Mouse (Mus musculus) neural tube, embryonic 14.5 days (tissue): ENCODE results near the gene Ankrd40. TPM values are rescaled to one million over a fixed set of nuclear protein-coding genes. Genes with fewer than 3 reads are reported as not detected.

ENCODE experiments used
- ATAC-seq: fragments of 200-750 bp; cut with Nextera tagmentation; 2 replicates; pipeline ENCODE4 v1.8.0; 2017; ENCODE audit warnings: low read depth, mild to moderate bottlenecking, moderate TSS enrichment, moderate library complexity
- H3K27ac ChIP-seq: fragments of 300-500 bp; sonication (generic); 2 replicates; pipeline ENCODE4 v1.5.1; 2014; ENCODE audit warnings: low read depth, mild to moderate bottlenecking, control low read depth, low read length, moderate library complexity, mixed read lengths
- H3K27me3 ChIP-seq: fragments of 300-500 bp; sonication (generic); 2 replicates; pipeline ENCODE4 v1.6.1; 2014; ENCODE audit warnings: low read length; ENCODE audit not compliant: control insufficient read depth, insufficient read depth
- H3K36me3 ChIP-seq: fragments of 300-500 bp; sonication (generic); 2 replicates; pipeline ENCODE4 v1.6.1; 2014; ENCODE audit warnings: low read length, mixed read lengths; ENCODE audit not compliant: control insufficient read depth, insufficient read depth
- H3K4me1 ChIP-seq: fragments of 300-500 bp; sonication (generic); 2 replicates; pipeline ENCODE4 v1.6.1; 2014; ENCODE audit warnings: low read length; ENCODE audit not compliant: control insufficient read depth, insufficient read depth
- H3K4me2 ChIP-seq: fragments of 300-500 bp; sonication (generic); 2 replicates; pipeline ENCODE4 v1.6.1; 2014; ENCODE audit warnings: mild to moderate bottlenecking, low read depth, low read length, control low read depth
- H3K4me3 ChIP-seq: fragments of 300-500 bp; sonication (generic); 2 replicates; pipeline ENCODE4 v1.5.1; 2014; ENCODE audit warnings: low read depth, low read length, control low read depth, mixed read lengths
- H3K9ac ChIP-seq: fragments of 300-500 bp; sonication (generic); replicated peaks from 2 replicates; pipeline ENCODE4 v1.6.1; 2014; ENCODE audit warnings: low read depth, mild to moderate bottlenecking, control low read depth, low read length, mixed read lengths
- H3K9me3 ChIP-seq: fragments of 300-500 bp; sonication (generic); 2 replicates; pipeline ENCODE4 v1.6.1; 2016; ENCODE audit warnings: low read length; ENCODE audit not compliant: control insufficient read depth
- WGBS: fragments of 180-500 bp; shearing (Covaris S2); extraction: QIAGEN DNeasy Blood & Tissue Kit; methylation state at CpG from one replicate; pipeline ENCODE4 v1.1.7; 2014; 5-methylcytosine and 5-hydroxymethylcytosine counted together
- polyA plus RNA-seq: library from polyadenylated mRNA; unstranded; fragments of >200 nt; fragmentation: Nextera tagmentation; extraction: Ambion mirVana; gene quantifications from 2 replicates; pipeline ENCODE4 v1.2.1, GENCODE M21; 2014

The Ankrd40 gene
- 15.7 and 16.2 TPM in 2 replicates for polyA plus RNA-seq

DNA sequence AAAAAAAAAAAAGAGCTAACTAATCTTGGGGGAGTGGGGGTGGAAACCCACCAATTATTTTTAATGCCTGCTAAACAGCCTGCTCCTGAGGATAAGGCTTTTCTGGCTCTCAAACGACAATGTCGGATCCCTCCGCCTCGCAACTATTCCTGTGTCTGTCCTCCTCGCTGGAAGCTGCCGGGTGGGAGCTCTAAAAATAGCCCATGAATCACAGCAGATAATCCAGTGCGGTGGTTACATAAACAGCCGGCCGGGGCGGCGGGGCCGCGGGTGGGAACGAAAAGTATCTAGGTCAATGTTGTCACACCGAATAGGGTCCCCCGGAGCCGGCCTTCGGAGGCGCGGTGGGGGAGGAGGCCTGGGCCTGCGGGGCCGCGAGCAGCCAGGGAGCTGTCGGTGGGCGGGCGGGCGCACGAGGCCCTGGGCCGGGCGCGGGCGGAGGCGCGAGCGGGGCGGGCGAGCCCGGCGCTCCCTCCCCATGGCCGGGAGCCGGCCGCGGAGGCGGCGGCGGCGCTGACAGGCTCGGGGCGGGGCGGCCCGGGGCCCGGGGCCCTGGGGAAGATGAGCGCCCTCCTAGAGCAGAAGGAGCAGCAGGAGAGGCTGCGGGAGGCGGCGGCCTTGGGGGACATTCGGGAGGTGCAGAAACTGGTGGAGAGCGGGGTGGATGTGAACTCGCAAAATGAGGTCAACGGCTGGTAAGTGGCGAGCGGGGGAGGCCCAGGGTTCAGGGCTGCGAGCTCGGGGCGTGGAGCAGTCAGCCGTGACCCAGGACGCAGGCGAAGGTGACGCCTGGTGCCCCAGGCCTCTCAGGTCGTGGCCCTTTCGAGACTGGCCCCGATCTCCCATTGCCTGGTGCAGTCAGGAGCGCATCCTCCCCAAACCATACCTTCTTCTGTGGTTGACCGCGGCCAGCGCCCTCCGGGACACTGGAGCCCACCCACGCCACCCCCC lies at the start of gene Ankrd40:
Ankrd40 (plus strand) TSS at position 309 of the 951 bp plus-strand sequence.
- Histone ChIP-seq H3K27me3 (no peaks in the 10 kb centered on the region), H3K36me3 (no peaks in the 10 kb centered on the region), H3K9ac (peak within 1 kb of the TSS; percentile 95), H3K4me2 (peak within 1 kb of the TSS; percentile 70), H3K4me3 (peak within 1 kb of the TSS; percentile 71), H3K9me3 (no peaks in the 10 kb centered on the region), H3K27ac (peak within 1 kb of the TSS; percentile 98), H3K4me1 (peaks cover 26% of the 10 kb centered on the region; the same call in 1 of the 2 replicates)
- WGBS = 0% methylated on average over 56 of the region's 78 CpGs
- ATAC-seq = peak; percentile 88

GRCm38 (mm10) chr11:94281199-94282181 lies 46.3 kb upstream of the Ankrd40 start, which contains the start of gene Gm21885:
Gm21885 (plus strand) TSS chr11:94281873.
- H3K9ac ChIP-seq = no peak within 1 kb of the TSS
- H3K27ac ChIP-seq = no peak within 1 kb of the TSS
- no peaks in the 10 kb centered on the region for H3K9me3 ChIP-seq
- WGBS = 81% methylated on average over 11 of the region's 11 CpGs
- no peak for ATAC-seq
- peaks cover 8% of the 10 kb centered on the region for H3K36me3 ChIP-seq
- no peak within 1 kb of the TSS for H3K4me2 ChIP-seq
- H3K27me3 ChIP-seq = no peaks in the 10 kb centered on the region
- H3K4me3 ChIP-seq = no peak within 1 kb of the TSS
- peaks cover 4% of the 10 kb centered on the region for H3K4me1 ChIP-seq

GRCm38 (mm10) chr11:94282291-94282690 lies 45.5 kb upstream of the Ankrd40 start:
- Histone ChIP-seq H3K9ac (no peak overlapping the region), H3K36me3 (peaks cover 9% of the 10 kb centered on the region), H3K27ac (no peak overlapping the region), H3K27me3 (no peaks in the 10 kb centered on the region), H3K4me3 (no peak overlapping the region), H3K4me1 (no peaks in the 10 kb centered on the region), H3K4me2 (no peak overlapping the region), H3K9me3 (no peaks in the 10 kb centered on the region)
- ATAC-seq = no peak
- 70% methylated on average over 5 of the region's 5 CpGs for WGBS

DNA sequence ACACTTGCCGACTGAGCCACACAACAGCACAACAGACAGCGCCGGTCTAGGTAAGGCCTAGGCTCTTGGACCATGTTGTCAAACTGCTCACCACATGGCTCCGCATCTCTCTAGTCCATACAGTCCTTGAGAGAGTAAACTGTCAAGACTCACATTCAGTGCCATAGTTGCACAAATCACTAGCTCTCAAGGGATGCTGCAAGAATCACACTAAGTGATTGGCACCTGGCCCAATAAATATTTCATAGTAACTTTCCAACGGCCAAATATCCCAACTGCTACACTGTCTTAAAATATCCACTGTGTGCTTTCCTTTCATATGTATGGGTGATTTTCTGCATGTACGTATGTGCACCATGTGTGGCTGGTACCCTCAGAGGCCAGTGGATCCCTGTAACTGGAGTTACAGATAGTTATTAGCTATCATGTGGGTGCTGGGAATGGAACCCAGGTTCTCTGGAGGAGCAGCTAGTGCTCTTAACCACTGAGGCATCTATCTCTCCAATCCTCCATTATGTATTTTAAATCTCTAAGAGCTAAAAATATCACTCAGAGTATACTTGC lies 44.2 kb upstream of the Ankrd40 start:
- no peak overlapping the region for H3K4me2 ChIP-seq
- H3K36me3 ChIP-seq = peaks cover 21% of the 10 kb centered on the region
- H3K4me1 ChIP-seq = no peaks in the 10 kb centered on the region
- no peak overlapping the region for H3K9ac ChIP-seq
- 92% methylated on average over 6 of the region's 6 CpGs for WGBS
- H3K4me3 ChIP-seq = no peak overlapping the region
- no peaks in the 10 kb centered on the region for H3K27me3 ChIP-seq
- ATAC-seq = no peak
- no peaks in the 10 kb centered on the region for H3K9me3 ChIP-seq
- no peak overlapping the region for H3K27ac ChIP-seq

GRCm38 (mm10) chr11:94285886-94286574 lies 41.8 kb upstream of the Ankrd40 start:
- WGBS = 84% methylated on average over 11 of the region's 11 CpGs

DNA sequence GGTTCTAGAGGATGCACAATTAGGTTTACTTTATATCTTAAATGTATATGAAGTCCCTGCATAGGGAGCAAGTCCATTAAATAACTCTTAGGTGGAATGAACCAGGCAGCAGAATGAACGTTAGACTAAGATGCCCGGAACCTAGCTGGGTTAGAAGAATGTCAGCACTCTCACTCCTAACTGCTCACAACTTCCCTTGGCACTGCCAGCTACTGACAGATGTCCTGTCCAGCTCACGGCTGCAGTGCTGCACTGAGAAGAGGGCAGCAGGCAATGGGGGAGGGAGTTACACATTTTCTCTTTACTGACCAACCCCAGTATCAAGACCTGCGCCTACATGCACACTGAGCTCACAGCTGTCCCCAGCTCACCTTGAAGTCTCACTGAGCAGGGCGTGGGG lies 40.7 kb upstream of the Ankrd40 start:
- ATAC-seq = no peak
- H3K4me1 ChIP-seq = no peaks in the 10 kb centered on the region
- WGBS = 96% methylated on average over 5 of the region's 5 CpGs
- H3K9ac ChIP-seq = no peak overlapping the region
- no peaks in the 10 kb centered on the region for H3K9me3 ChIP-seq
- H3K36me3 ChIP-seq = peaks cover 50% of the 10 kb centered on the region
- no peak overlapping the region for H3K4me3 ChIP-seq
- no peak overlapping the region for H3K4me2 ChIP-seq
- H3K27me3 ChIP-seq = no peaks in the 10 kb centered on the region
- H3K27ac ChIP-seq = no peak overlapping the region

More at GRCm38 (mm10) chr11:94285886-94286574, 41.8 kb upstream of the Ankrd40 start:
- H3K4me1 ChIP-seq = no peaks in the 10 kb centered on the region
- 0 out of 2 replicates have a peak, but pooled peaks have one; percentile 14 for ATAC-seq
- H3K9ac ChIP-seq = no peak overlapping the region
- no peak overlapping the region for H3K4me3 ChIP-seq
- no peaks in the 10 kb centered on the region for H3K9me3 ChIP-seq
- H3K36me3 ChIP-seq = peaks cover 41% of the 10 kb centered on the region
- no peaks in the 10 kb centered on the region for H3K27me3 ChIP-seq
- H3K4me2 ChIP-seq = no peak overlapping the region
- H3K27ac ChIP-seq = no peak overlapping the region

GRCm38 (mm10) chr11:94290062-94290740 lies 37.6 kb upstream of the Ankrd40 start:
- Histone ChIP-seq H3K9ac (no peak overlapping the region), H3K4me2 (no peak overlapping the region), H3K27ac (no peak overlapping the region), H3K9me3 (no peaks in the 10 kb centered on the region), H3K4me1 (no peaks in the 10 kb centered on the region), H3K4me3 (no peak overlapping the region), H3K27me3 (no peaks in the 10 kb centered on the region), H3K36me3 (peaks cover 63% of the 10 kb centered on the region)
- no peak for ATAC-seq
- WGBS = 94% methylated on average over 10 of the region's 10 CpGs
